Mouse (Mus musculus) midbrain, embryonic 14.5 days (tissue): ENCODE data around the gene S1pr5. TPM values are rescaled to one million over a fixed set of nuclear protein-coding genes. Genes with fewer than 3 reads are reported as not detected.
"Not testable (repeated sequence)": the region's sequence is repeated elsewhere in the genome, so short reads cannot be mapped to it uniquely, and the experiment has no call there.

Experiments
- ATAC-seq: fragments of 200-750 bp; cut with Nextera tagmentation; 2 replicates; pipeline ENCODE4 v1.8.0; 2017; ENCODE audit warnings: moderate number of reproducible peaks, moderate library complexity; ENCODE audit not compliant: low FRiP score, low TSS enrichment
- DNase-seq: peaks from one replicate; pipeline ENCODE4 v3.0.0-alpha.2; 2015
- H3K27ac ChIP-seq: fragments of 300-500 bp; sonication (generic); replicated peaks from 2 replicates; pipeline ENCODE4 v1.5.1; 2014; ENCODE audit warnings: mild to moderate bottlenecking, low read depth, low read length, moderate library complexity
- H3K27me3 ChIP-seq: fragments of 300-500 bp; sonication (generic); 2 replicates; pipeline ENCODE4 v1.6.1; 2014; ENCODE audit warnings: low read length, control low read depth, mixed read lengths; ENCODE audit not compliant: control insufficient read depth, insufficient read depth
- H3K36me3 ChIP-seq: fragments of 300-500 bp; sonication (generic); 2 replicates; pipeline ENCODE4 v1.6.1; 2014; ENCODE audit warnings: low read length, control low read depth; ENCODE audit not compliant: control insufficient read depth, insufficient read depth
- H3K4me1 ChIP-seq: fragments of 300-500 bp; sonication (generic); 2 replicates; pipeline ENCODE4 v1.6.1; 2014; ENCODE audit warnings: mild to moderate bottlenecking, antibody characterized with exemption, low read length, control low read depth; ENCODE audit not compliant: control insufficient read depth, insufficient read depth
- H3K4me2 ChIP-seq: fragments of 300-500 bp; sonication (generic); 2 replicates; pipeline ENCODE4 v1.6.1; 2014; ENCODE audit warnings: mild to moderate bottlenecking, low read length, moderate library complexity
- H3K4me3 ChIP-seq: fragments of 300-500 bp; sonication (generic); replicated peaks from 2 replicates; pipeline ENCODE4 v1.5.1; 2014; ENCODE audit warnings: low read depth, low read length
- H3K9ac ChIP-seq: fragments of 300-500 bp; sonication (generic); replicated peaks from 2 replicates; pipeline ENCODE4 v1.6.1; 2014; ENCODE audit warnings: mild to moderate bottlenecking, low read length, moderate library complexity
- H3K9me3 ChIP-seq: fragments of 300-500 bp; sonication (generic); 2 replicates; pipeline ENCODE4 v1.6.1; 2016; ENCODE audit warnings: low read length, control low read depth, mixed read lengths; ENCODE audit not compliant: control insufficient read depth
- WGBS: fragments of 180-500 bp; shearing (Covaris S2); extraction: QIAGEN DNeasy Blood & Tissue Kit; methylation state at CpG from one replicate; pipeline ENCODE4 v1.1.7; 2014; 5-methylcytosine and 5-hydroxymethylcytosine counted together
- polyA plus RNA-seq: library from polyadenylated mRNA; unstranded; fragments of >200 nt; fragmentation: Nextera tagmentation; extraction: Ambion mirVana; gene quantifications from 2 replicates; pipeline ENCODE4 v1.2.1, GENCODE M21; 2014

Gene S1pr5
- polyA plus RNA-seq, 1 experiment from 2014 or later: 2.3 TPM

DNA sequence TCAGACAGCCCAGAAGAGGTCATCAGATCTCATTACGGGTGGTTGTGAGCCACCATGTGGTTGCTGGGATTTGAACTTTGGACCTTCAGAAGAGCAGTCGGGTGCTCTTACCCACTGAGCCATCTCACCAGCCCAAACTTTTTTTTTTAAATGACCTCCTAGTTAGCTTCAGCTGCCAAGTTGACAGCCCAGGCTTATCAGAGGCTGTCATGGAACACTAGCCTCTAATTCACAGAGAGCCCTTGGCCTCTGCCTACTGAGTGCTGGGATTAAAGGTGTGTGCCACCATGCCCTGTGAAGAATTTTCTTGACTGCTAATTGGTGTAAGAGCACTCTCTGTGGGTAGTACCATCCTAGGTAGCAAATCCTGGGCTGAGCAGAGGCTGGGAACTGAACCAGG, 24.8 kb downstream of the S1pr5 start:
- H3K36me3 ChIP-seq, H3K4me2 ChIP-seq, H3K9me3 ChIP-seq, H3K27ac ChIP-seq, DNase-seq, ATAC-seq, H3K9ac ChIP-seq, H3K27me3 ChIP-seq, H3K4me3 ChIP-seq, H3K4me1 ChIP-seq: not testable (repeated sequence)
- 93% methylated on average over 1 of the region's 2 CpGs for WGBS

GRCm38 (mm10) chr9:21221383-21221929, 26.8 kb downstream of the S1pr5 start:
- Histone ChIP-seq H3K9me3 (no peaks in the 10 kb centered on the region), H3K27me3 (no peaks in the 10 kb centered on the region), H3K36me3 (no peaks in the 10 kb centered on the region), H3K4me3 (no peak overlapping the region), H3K4me2 (no peak overlapping the region), H3K4me1 (peaks cover 6% of the 10 kb centered on the region), H3K9ac (no peak overlapping the region), H3K27ac (no peak overlapping the region)
- ATAC-seq (no peak), DNase-seq (peak; percentile 82)
- WGBS: 16% methylated on average over 7 of the region's 7 CpGs

DNA sequence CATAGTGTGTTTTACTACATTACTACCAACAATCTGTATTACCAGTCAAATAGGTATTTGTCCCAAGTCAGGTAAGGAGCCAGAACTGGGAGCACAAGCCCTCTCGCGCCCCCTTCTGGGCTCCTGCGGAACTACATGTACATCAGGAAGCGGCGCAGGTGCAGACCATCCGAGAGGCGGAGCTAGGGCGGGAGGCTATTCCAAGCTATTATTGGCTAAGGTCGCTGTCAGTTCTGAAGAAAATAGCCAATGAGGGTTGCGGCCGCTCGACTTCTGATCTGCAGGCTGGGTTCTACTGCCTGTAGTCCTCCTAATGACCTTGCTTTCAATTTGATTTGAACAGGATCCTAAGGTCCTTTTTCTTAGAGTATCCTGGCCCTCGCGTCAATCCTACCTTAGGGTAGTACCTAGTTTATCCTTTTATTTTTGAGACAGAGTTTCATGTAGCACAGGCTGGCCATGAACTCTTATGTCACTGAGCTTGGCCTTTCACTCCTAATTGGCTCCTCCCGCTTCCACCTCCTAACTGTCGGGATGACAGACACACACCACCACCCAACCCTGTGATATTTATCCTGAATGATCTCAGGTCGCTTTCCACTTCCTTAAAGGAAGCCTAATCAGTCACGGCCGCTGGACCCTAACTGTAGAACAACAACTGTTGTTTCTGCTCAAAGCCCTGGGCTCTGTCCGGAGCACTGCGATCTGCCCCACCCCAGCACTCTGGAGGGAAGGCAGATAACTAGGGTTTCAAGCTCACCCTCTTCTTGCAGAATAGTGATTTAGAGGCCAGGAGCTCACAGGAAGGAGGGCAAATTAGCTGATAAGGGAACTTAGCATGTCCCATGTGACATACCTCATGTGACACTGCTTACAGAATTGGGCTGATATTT, 27.5 kb downstream of the S1pr5 start:
- H3K4me3 ChIP-seq: 0 out of 2 replicates have a peak overlapping the region, but pooled peaks have one; percentile 9
- H3K27ac ChIP-seq: no peak overlapping the region
- no peaks in the 10 kb centered on the region for H3K9me3 ChIP-seq
- ATAC-seq (peak; percentile 80), DNase-seq (peak; percentile 92)
- H3K4me1 ChIP-seq: peaks cover 9% of the 10 kb centered on the region
- H3K36me3 ChIP-seq: no peaks in the 10 kb centered on the region
- H3K9ac ChIP-seq: no peak overlapping the region
- peak overlapping the region; percentile 51 for H3K4me2 ChIP-seq
- H3K27me3 ChIP-seq: no peaks in the 10 kb centered on the region
- 17% methylated on average over 21 of the region's 21 CpGs for WGBS

- Histone ChIP-seq H3K27me3 (no peaks in the 10 kb centered on the region), H3K9me3 (no peaks in the 10 kb centered on the region), H3K4me2 (no peak overlapping the region), H3K36me3 (no peaks in the 10 kb centered on the region), H3K9ac (no peak overlapping the region), H3K4me1 (peaks cover 9% of the 10 kb centered on the region), H3K27ac (no peak overlapping the region), H3K4me3 (no peak overlapping the region)
- 60% methylated on average over 3 of the region's 3 CpGs for WGBS
- ATAC-seq (no peak), DNase-seq (no peak)
Observed at GRCm38 (mm10) chr9:21219820-21220219, 28.4 kb downstream of the S1pr5 start.

DNA sequence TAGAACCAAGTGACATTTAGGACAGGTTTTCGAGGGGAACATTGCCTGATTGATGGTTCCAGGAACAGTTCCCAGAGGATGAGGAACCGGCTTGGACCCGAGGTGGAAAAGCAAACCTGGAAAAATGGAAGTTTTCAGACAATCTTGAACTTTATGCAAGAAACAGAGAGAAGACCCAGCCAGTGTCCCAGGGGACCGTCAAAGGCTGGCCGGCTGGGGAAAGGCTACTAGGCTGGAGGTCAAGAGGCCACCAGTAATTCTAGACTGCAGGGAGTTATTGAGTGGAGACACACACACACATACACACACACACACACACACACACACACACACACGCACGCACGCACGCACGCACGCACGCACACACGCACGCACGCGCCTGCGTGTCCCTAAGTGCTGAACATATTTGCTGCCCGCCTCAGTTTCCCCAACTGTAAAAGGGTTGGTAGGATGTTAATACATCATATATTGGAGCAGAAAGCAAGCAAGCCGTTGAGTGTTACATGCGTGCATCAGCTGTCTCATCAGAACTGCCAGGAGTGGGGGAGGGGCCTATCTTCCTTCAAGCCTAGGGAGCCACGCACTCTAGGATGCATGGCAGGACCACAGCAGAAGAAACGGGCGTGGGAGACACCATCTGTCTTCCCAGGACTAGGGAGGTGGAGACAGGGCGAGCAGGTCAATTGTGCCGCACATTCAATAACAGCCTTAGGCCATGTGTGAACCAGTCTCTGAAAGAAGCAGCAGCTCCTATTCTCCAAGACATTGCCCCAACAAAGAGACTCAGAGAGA, 32.0 kb downstream of the S1pr5 start:
- Histone ChIP-seq H3K36me3 (peaks cover 4% of the 10 kb centered on the region; the same call in 1 of the 2 replicates), H3K4me3 (no peak overlapping the region), H3K27ac (no peak overlapping the region), H3K4me1 (peaks cover 9% of the 10 kb centered on the region), H3K4me2 (no peak overlapping the region), H3K9me3 (no peaks in the 10 kb centered on the region), H3K9ac (no peak overlapping the region), H3K27me3 (no peaks in the 10 kb centered on the region)
- 69% methylated on average over 25 of the region's 25 CpGs for WGBS
- ATAC-seq: no peak
- DNase-seq: peak; percentile 70

- Histone ChIP-seq H3K9me3 (no peaks in the 10 kb centered on the region), H3K4me2 (no peak overlapping the region), H3K27me3 (no peaks in the 10 kb centered on the region), H3K4me3 (no peak overlapping the region), H3K36me3 (peaks cover 14% of the 10 kb centered on the region), H3K27ac (no peak overlapping the region), H3K4me1 (peaks cover 4% of the 10 kb centered on the region), H3K9ac (no peak overlapping the region)
- WGBS: 44% methylated on average over 7 of the region's 7 CpGs
- DNase-seq (peak; percentile 58), ATAC-seq (no peak)
Observed at GRCm38 (mm10) chr9:21213617-21214190, 34.5 kb downstream of the S1pr5 start.

- H3K9ac ChIP-seq: no peak overlapping the region
- 86% methylated on average over 7 of the region's 7 CpGs for WGBS
- ATAC-seq: no peak
Observed at GRCm38 (mm10) chr9:21211624-21212023, 36.6 kb downstream of the S1pr5 start.

DNA sequence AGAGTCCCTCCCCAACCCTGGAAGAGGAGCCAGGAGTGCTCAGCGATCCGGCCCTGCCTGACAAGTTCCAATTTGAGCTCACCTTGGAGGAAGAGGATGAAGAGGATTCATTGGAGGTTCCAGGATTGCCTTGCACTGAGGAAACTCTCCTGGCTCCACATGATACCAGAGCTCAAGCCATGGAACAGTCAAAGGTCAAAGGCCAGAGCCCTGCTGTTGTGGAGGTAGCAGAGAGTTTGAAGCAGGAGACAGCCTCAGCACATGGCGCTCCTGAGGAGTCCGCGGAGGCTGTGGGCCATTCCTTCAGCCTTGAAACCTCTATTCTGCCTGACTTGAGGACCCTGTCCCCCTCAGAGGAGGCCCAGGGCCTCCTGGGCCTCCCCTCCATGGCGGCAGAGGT, 37.4 kb downstream of the S1pr5 start:
- no peaks in the 10 kb centered on the region for H3K9me3 ChIP-seq
- no peak overlapping the region for H3K9ac ChIP-seq
- H3K4me3 ChIP-seq: no peak overlapping the region
- 79% methylated on average over 6 of the region's 6 CpGs for WGBS
- no peak overlapping the region for H3K27ac ChIP-seq
- H3K4me1 ChIP-seq: no peaks in the 10 kb centered on the region
- ATAC-seq (no peak), DNase-seq (no peak)
- H3K4me2 ChIP-seq: no peak overlapping the region
- no peaks in the 10 kb centered on the region for H3K27me3 ChIP-seq
- H3K36me3 ChIP-seq: peaks cover 28% of the 10 kb centered on the region

More at GRCm38 (mm10) chr9:21211624-21212023, 36.6 kb downstream of the S1pr5 start:
- no peak overlapping the region for H3K4me2 ChIP-seq
- peaks cover 20% of the 10 kb centered on the region for H3K36me3 ChIP-seq
- H3K4me3 ChIP-seq: no peak overlapping the region
- no peaks in the 10 kb centered on the region for H3K9me3 ChIP-seq
- peaks cover 4% of the 10 kb centered on the region for H3K4me1 ChIP-seq
- H3K27me3 ChIP-seq: no peaks in the 10 kb centered on the region
- H3K27ac ChIP-seq: no peak overlapping the region
- no peak for DNase-seq
